Mouse (Mus musculus): ENCODE results near the gene Dut. TPM values are rescaled to one million over a fixed set of nuclear protein-coding genes. Genes with fewer than 3 reads are reported as not detected.
"Not testable (repeated sequence)": the region's sequence is repeated elsewhere in the genome, so short reads cannot be mapped to it uniquely, and the experiment has no call there.

Dut gene
- polyA plus RNA-seq, 1 experiment from 2014 or later, result 180 TPM

- DNase-seq (ENCODE audit: low spot score), result peak; percentile 63
- Histone ChIP-seq H3K27ac (no peak overlapping the region), H3K4me3 (no peak overlapping the region), H3K9me3 (no peaks in the 10 kb centered on the region), H3K36me3 (peaks cover 12% of the 10 kb centered on the region), H3K27me3 (ENCODE audit: insufficient read depth, poor library complexity, severe bottlenecking) (no peaks in the 10 kb centered on the region), H3K4me1 (no peaks in the 10 kb centered on the region; the same call in 1 of the 2 replicates)
- WGBS, result 20% methylated on average over 5 of the region's 5 CpGs
These were observed 16.1 kb downstream of the Dut start for GRCm38 (mm10) chr2:125263056-125263455.

- no peaks in the 10 kb centered on the region for H3K27me3 ChIP-seq (ENCODE audit: insufficient read depth, poor library complexity, severe bottlenecking)
- peak; percentile 36 for DNase-seq (ENCODE audit: low spot score)
- no peak overlapping the region for H3K27ac ChIP-seq
- peaks cover 6% of the 10 kb centered on the region for H3K36me3 ChIP-seq
- H3K9me3 ChIP-seq, result no peaks in the 10 kb centered on the region
- no peak overlapping the region for H3K4me3 ChIP-seq
- no peaks in the 10 kb centered on the region; the same call in 1 of the 2 replicates for H3K4me1 ChIP-seq
- WGBS, result 17% methylated on average over 9 of the region's 9 CpGs
These were observed 16.8 kb downstream of the Dut start for GRCm38 (mm10) chr2:125263753-125264152.

GRCm38 (mm10) chr2:125268876-125269275 is 21.9 kb downstream of the Dut start:
- WGBS, result 69% methylated on average over 1 of the region's 1 CpGs
- no peak for DNase-seq (ENCODE audit: low spot score)
- Histone ChIP-seq H3K27ac (no peak overlapping the region), H3K4me1 (no peaks in the 10 kb centered on the region; the same call in 1 of the 2 replicates), H3K27me3 (ENCODE audit: insufficient read depth, poor library complexity, severe bottlenecking) (no peaks in the 10 kb centered on the region), H3K4me3 (no peak overlapping the region), H3K36me3 (no peaks in the 10 kb centered on the region; the same call in 1 of the 2 replicates), H3K9me3 (no peaks in the 10 kb centered on the region)

GRCm38 (mm10) chr2:125275617-125276016 is 28.6 kb downstream of the Dut start:
- Histone ChIP-seq H3K27ac (no peak overlapping the region), H3K4me3 (no peak overlapping the region), H3K36me3 (no peaks in the 10 kb centered on the region), H3K9me3 (no peaks in the 10 kb centered on the region), H3K27me3 (ENCODE audit: insufficient read depth, poor library complexity, severe bottlenecking) (no peaks in the 10 kb centered on the region), H3K4me1 (peaks cover 11% of the 10 kb centered on the region)
- DNase-seq (ENCODE audit: low spot score), result no peak
- WGBS, result 63% methylated on average over 5 of the region's 5 CpGs

- H3K4me1 ChIP-seq, result peaks cover 11% of the 10 kb centered on the region
- DNase-seq (ENCODE audit: low spot score), result no peak
- 81% methylated on average over 5 of the region's 5 CpGs for WGBS
- no peak overlapping the region for H3K4me3 ChIP-seq
- no peaks in the 10 kb centered on the region for H3K9me3 ChIP-seq
- H3K27ac ChIP-seq, result no peak overlapping the region
- no peaks in the 10 kb centered on the region for H3K36me3 ChIP-seq
- H3K27me3 ChIP-seq (ENCODE audit: insufficient read depth, poor library complexity, severe bottlenecking), result no peaks in the 10 kb centered on the region
These were observed 29.7 kb downstream of the Dut start for GRCm38 (mm10) chr2:125276692-125277091.

GRCm38 (mm10) chr2:125278474-125278873 is 31.5 kb downstream of the Dut start:
- DNase-seq (ENCODE audit: low spot score), result no peak
- Histone ChIP-seq H3K4me1 (peaks cover 11% of the 10 kb centered on the region), H3K9me3 (no peaks in the 10 kb centered on the region), H3K27me3 (ENCODE audit: insufficient read depth, poor library complexity, severe bottlenecking) (no peaks in the 10 kb centered on the region), H3K4me3 (no peak overlapping the region), H3K27ac (no peak overlapping the region), H3K36me3 (no peaks in the 10 kb centered on the region)
- WGBS, result 62% methylated on average over 7 of the region's 7 CpGs

- DNase-seq (ENCODE audit: low spot score); H3K27ac ChIP-seq; H3K9me3 ChIP-seq; H3K36me3 ChIP-seq; H3K27me3 ChIP-seq (ENCODE audit: insufficient read depth, poor library complexity, severe bottlenecking); H3K4me3 ChIP-seq: not testable (repeated sequence)
- WGBS, result 80% methylated on average over 9 of the region's 9 CpGs
- H3K4me1 ChIP-seq, result peaks cover 11% of the 10 kb centered on the region
These were observed 33.0 kb downstream of the Dut start for GRCm38 (mm10) chr2:125279995-125280394.

GRCm38 (mm10) chr2:125282334-125283206 is 35.6 kb downstream of the Dut start:
- no peaks in the 10 kb centered on the region for H3K27me3 ChIP-seq (ENCODE audit: insufficient read depth, poor library complexity, severe bottlenecking)
- no peak overlapping the region for H3K4me3 ChIP-seq
- H3K27ac ChIP-seq, result no peak overlapping the region
- no peak for DNase-seq (ENCODE audit: low spot score)
- WGBS, result 65% methylated on average over 14 of the region's 14 CpGs
- H3K9me3 ChIP-seq, result no peaks in the 10 kb centered on the region
- peaks cover 11% of the 10 kb centered on the region for H3K4me1 ChIP-seq
- no peaks in the 10 kb centered on the region for H3K36me3 ChIP-seq

- DNase-seq (ENCODE audit: low spot score), result no peak
- Histone ChIP-seq H3K27ac (no peak overlapping the region), H3K4me3 (no peak overlapping the region), H3K36me3 (no peaks in the 10 kb centered on the region), H3K4me1 (no peaks in the 10 kb centered on the region; the same call in 1 of the 2 replicates), H3K27me3 (ENCODE audit: insufficient read depth, poor library complexity, severe bottlenecking) (no peaks in the 10 kb centered on the region), H3K9me3 (no peaks in the 10 kb centered on the region)
- WGBS, result 80% methylated on average over 4 of the region's 4 CpGs
These were observed 38.8 kb downstream of the Dut start for GRCm38 (mm10) chr2:125285777-125286176.

GRCm38 (mm10) chr2:125290197-125290965 is 43.4 kb downstream of the Dut start:
- Histone ChIP-seq H3K4me1 (peaks cover 3% of the 10 kb centered on the region; the same call in 1 of the 2 replicates), H3K36me3 (no peaks in the 10 kb centered on the region), H3K27me3 (ENCODE audit: insufficient read depth, poor library complexity, severe bottlenecking) (no peaks in the 10 kb centered on the region), H3K9me3 (no peaks in the 10 kb centered on the region), H3K4me3 (no peak overlapping the region), H3K27ac (no peak overlapping the region)
- no peak for DNase-seq (ENCODE audit: low spot score)
- 82% methylated on average over 10 of the region's 10 CpGs for WGBS

GRCm38 (mm10) chr2:125291101-125291500 is 44.1 kb downstream of the Dut start:
- 64% methylated on average over 1 of the region's 1 CpGs for WGBS
- Histone ChIP-seq H3K27ac (no peak overlapping the region), H3K4me3 (no peak overlapping the region), H3K4me1 (peaks cover 3% of the 10 kb centered on the region; the same call in 1 of the 2 replicates), H3K27me3 (ENCODE audit: insufficient read depth, poor library complexity, severe bottlenecking) (no peaks in the 10 kb centered on the region), H3K9me3 (no peaks in the 10 kb centered on the region), H3K36me3 (no peaks in the 10 kb centered on the region)
- no peak for DNase-seq (ENCODE audit: low spot score)

- Histone ChIP-seq H3K9me3 (no peaks in the 10 kb centered on the region), H3K27me3 (ENCODE audit: insufficient read depth, poor library complexity, severe bottlenecking) (no peaks in the 10 kb centered on the region), H3K27ac (no peak overlapping the region), H3K4me1 (peaks cover 3% of the 10 kb centered on the region; the same call in 1 of the 2 replicates), H3K4me3 (no peak overlapping the region), H3K36me3 (0 out of 2 replicates have a peak, but pooled peaks cover 2% of the 10 kb centered on the region)
- 49% methylated on average over 7 of the region's 7 CpGs for WGBS
- DNase-seq (ENCODE audit: low spot score), result no peak
These were observed 45.6 kb downstream of the Dut start for GRCm38 (mm10) chr2:125292616-125293015.

- 76% methylated on average over 5 of the region's 5 CpGs for WGBS
- H3K27me3 ChIP-seq (ENCODE audit: insufficient read depth, poor library complexity, severe bottlenecking), result no peaks in the 10 kb centered on the region
- 0 out of 2 replicates have a peak, but pooled peaks cover 2% of the 10 kb centered on the region for H3K36me3 ChIP-seq
- no peak overlapping the region for H3K27ac ChIP-seq
- H3K9me3 ChIP-seq, result no peaks in the 10 kb centered on the region
- no peak for DNase-seq (ENCODE audit: low spot score)
- peaks cover 3% of the 10 kb centered on the region; the same call in 1 of the 2 replicates for H3K4me1 ChIP-seq
- no peak overlapping the region for H3K4me3 ChIP-seq
These were observed 47.0 kb downstream of the Dut start for GRCm38 (mm10) chr2:125293969-125294491.
